Mouse (Mus musculus) thymus, adult 2 months (tissue): Measurements from ENCODE around the gene Fkbpl. TPM values are rescaled to one million over a fixed set of nuclear protein-coding genes. Genes with fewer than 3 reads are reported as not detected.

Experiments used
- DNase-seq: peaks from one replicate; pipeline ENCODE4 v3.0.0; 2021
- H3K27ac ChIP-seq: fragments of 200-500 bp; 2 replicates; pipeline ENCODE4 v1.5.1; 2012; ENCODE audit warnings: low read length, control low read depth; ENCODE audit not compliant: control insufficient read depth, insufficient read depth
- H3K27me3 ChIP-seq: fragments of 200-500 bp; 2 replicates; pipeline ENCODE4 v1.6.1; 2012; ENCODE audit warnings: mild to moderate bottlenecking, low read length, moderate library complexity, mixed read lengths; ENCODE audit not compliant: control insufficient read depth, insufficient read depth
- H3K36me3 ChIP-seq: fragments of 200-500 bp; 2 replicates; pipeline ENCODE4 v1.6.1; 2012; ENCODE audit warnings: mild to moderate bottlenecking, low read length, moderate library complexity; ENCODE audit not compliant: control insufficient read depth, insufficient read depth
- H3K4me1 ChIP-seq: fragments of 200-500 bp; replicated peaks from 2 replicates; pipeline ENCODE4 v1.6.1; 2012; ENCODE audit warnings: low read length; ENCODE audit not compliant: control insufficient read depth, insufficient read depth
- H3K4me3 ChIP-seq: fragments of 200-500 bp; 2 replicates; pipeline ENCODE4 v1.5.1; 2012; ENCODE audit warnings: mild to moderate bottlenecking, low read length, control low read depth, moderate library complexity; ENCODE audit not compliant: control insufficient read depth, insufficient read depth
- CTCF ChIP-seq: fragments of 200-500 bp; IDR thresholded peaks from 2 replicates; pipeline ENCODE4 v1.5.1; 2012; ENCODE audit warnings: mild to moderate bottlenecking, control low read depth, low read length, moderate library complexity, borderline replicate concordance; ENCODE audit not compliant: control insufficient read depth, poor library complexity, insufficient read depth; ENCODE audit errors: extremely low read depth
- POLR2A ChIP-seq: fragments of 200-500 bp; IDR thresholded peaks from 2 replicates; pipeline ENCODE4 v1.6.1; 2012; ENCODE audit warnings: mild to moderate bottlenecking, low read length, control low read depth, moderate library complexity; ENCODE audit not compliant: control insufficient read depth, poor library complexity, insufficient read depth; ENCODE audit errors: extremely low read depth
- WGBS: fragments of 180-500 bp; shearing (Covaris S2); methylation state at CpG from one replicate; pipeline ENCODE4 v1.1.7; 2018; 5-methylcytosine and 5-hydroxymethylcytosine counted together
- polyA plus RNA-seq: library from polyadenylated mRNA; depleted of rRNA; stranded (reverse); fragments of >200 nt; gene quantifications from 2 replicates; pipeline ENCODE4 v1.2.3, GENCODE M21; 2012

The Fkbpl gene
- polyA plus RNA-seq, 1 experiment: 3.4 TPM

DNA sequence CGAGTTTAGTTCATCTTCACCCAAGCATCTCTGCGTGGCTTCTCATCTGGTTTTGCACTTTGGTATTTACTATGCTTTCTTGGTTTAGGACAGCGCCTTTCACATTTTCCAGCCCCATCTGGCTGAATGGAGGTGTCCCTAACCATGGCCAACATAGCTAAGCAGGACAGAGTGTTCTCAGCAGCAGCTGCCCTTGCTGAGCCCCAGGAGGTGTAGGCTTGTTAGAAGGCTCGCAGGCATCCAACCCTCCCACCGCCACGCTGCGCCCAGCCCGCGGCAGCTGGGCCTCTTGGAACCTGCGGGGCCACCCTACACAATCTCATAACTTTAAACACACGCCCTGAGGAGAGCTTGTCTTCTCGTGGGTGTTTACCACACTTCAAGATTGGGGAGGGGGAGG lies 32.1 kb downstream of the Fkbpl start:
- H3K27me3 ChIP-seq: peaks cover 7% of the 10 kb centered on the region; the same call in 1 of the 2 replicates
- H3K4me1 ChIP-seq: no peaks in the 10 kb centered on the region
- WGBS: 83% methylated on average over 12 of the region's 12 CpGs
- no peaks in the 10 kb centered on the region for H3K36me3 ChIP-seq
- DNase-seq: no peak
- no peak overlapping the region for H3K4me3 ChIP-seq
- H3K27ac ChIP-seq: no peak overlapping the region
- TF ChIP-seq POLR2A (no peak), CTCF (no peak)

DNA sequence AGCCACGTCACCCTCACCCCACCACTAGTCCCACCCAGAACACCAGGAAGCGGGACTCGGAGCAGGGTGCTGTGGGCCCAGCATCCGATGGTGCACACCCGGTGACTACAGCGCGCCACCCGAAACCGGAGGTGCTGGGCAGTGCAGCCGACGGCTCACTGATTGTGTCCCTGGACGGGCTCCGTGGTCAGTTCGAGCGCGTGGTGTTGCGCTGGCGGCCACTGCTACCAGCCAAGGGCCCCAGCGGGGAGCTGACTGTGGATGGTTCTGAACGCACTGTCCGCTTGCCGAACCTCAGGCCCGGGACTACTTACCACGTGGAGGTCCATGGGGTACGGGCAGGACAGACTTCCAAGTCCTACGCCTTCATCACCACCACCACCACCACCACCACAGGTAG lies 35.6 kb downstream of the Fkbpl start:
- Histone ChIP-seq H3K4me1 (no peaks in the 10 kb centered on the region), H3K36me3 (no peaks in the 10 kb centered on the region), H3K27ac (no peak overlapping the region), H3K4me3 (no peak overlapping the region), H3K27me3 (peaks cover 4% of the 10 kb centered on the region; the same call in 1 of the 2 replicates)
- no peak for DNase-seq
- TF ChIP-seq POLR2A: no peak
- no peak for TF ChIP-seq CTCF
- WGBS: 83% methylated on average over 26 of the region's 26 CpGs

- WGBS: 55% methylated on average over 4 of the region's 4 CpGs
- TF ChIP-seq CTCF: no peak
- no peak for DNase-seq
- Histone ChIP-seq H3K4me3 (no peak overlapping the region), H3K4me1 (no peaks in the 10 kb centered on the region), H3K27ac (no peak overlapping the region), H3K27me3 (peaks cover 4% of the 10 kb centered on the region; the same call in 1 of the 2 replicates), H3K36me3 (no peaks in the 10 kb centered on the region)
Observed at GRCm38 (mm10) chr17:34680621-34681020, 36.1 kb downstream of the Fkbpl start.

DNA sequence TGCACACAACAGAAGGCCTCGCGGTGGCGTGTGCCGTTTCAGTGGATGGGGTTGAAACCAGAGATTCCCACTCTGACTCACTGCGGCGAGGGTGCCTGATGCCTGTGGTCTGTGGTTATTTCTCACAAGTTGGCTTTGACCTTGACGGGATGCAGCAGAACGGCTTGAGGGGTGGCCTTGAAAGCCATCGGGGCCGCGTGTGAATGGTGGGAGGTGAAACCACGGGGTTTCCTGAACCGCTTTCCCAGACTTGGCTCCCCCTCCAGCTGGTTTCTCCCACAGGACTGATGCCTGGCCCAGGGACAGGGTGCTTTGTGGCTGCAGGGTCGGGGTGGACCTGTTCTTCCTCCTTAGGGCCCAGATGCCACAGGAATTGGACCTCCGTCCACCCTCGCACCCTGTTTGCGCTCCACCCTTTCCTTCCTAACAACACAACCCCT lies 36.6 kb downstream of the Fkbpl start:
- WGBS: 2% methylated on average over 17 of the region's 17 CpGs
- no peaks in the 10 kb centered on the region for H3K36me3 ChIP-seq
- TF ChIP-seq POLR2A (no peak), CTCF (no peak)
- H3K4me1 ChIP-seq: no peaks in the 10 kb centered on the region
- H3K27ac ChIP-seq: no peak overlapping the region
- DNase-seq: no peak
- no peak overlapping the region for H3K4me3 ChIP-seq
- peaks cover 4% of the 10 kb centered on the region; the same call in 1 of the 2 replicates for H3K27me3 ChIP-seq

DNA sequence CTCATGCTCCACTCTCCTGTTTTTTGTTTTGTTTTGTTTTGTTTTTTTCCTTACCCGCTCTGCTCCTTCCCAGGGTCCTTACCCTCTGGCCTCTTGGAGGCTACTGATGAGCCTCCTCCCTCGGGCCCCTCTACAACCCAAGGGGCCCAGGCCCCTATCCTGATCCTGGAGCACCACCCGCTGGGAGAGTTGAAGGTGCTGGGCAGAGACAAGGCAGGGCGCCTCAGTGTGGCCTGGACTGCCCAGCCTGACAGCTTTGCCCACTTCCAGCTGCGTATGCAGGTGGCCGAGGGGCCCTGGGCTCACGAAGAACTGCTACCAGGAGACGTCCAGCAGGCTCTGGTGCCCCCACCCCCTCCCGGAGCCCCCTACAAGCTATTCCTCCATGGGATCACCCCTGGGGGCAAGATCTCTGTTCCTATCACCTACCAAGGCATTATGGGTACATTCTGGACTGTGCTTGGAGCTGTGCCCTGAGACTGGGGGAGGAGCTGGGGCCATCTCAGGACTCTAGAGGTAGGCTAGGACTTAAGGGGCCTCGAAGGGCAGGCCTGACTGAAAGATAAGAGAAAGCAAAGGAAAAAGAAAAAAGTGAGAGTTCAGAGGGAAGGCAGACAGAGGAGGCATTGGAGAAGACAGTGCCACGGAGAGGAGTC lies 37.4 kb downstream of the Fkbpl start:
- no peaks in the 10 kb centered on the region for H3K4me1 ChIP-seq

DNA sequence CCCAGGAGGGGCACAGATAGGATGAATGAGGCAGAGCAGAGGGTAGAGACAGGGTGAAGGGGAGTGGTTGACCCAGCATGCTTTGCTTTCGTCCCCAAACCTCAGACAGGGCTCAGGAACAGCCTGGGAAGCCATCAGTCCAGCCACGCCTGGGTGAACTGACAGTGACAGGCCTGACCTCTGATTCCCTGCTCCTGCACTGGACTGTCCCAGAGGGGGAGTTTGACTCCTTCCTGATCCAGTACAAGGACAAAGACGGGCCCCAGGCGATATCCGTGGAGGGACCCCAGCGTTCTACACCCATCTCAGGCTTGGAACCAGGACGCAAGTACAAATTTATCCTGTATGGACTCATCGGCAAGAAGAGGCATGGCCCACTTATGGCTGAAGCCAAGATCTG lies 38.6 kb downstream of the Fkbpl start:
- Histone ChIP-seq H3K27ac (no peak overlapping the region), H3K4me1 (no peaks in the 10 kb centered on the region), H3K4me3 (no peak overlapping the region), H3K36me3 (no peaks in the 10 kb centered on the region), H3K27me3 (peaks cover 4% of the 10 kb centered on the region; the same call in 1 of the 2 replicates)
- 85% methylated on average over 8 of the region's 8 CpGs for WGBS
- TF ChIP-seq CTCF (no peak), POLR2A (no peak)
- no peak for DNase-seq

More for the DNA sequence above, 37.4 kb downstream of the Fkbpl start:
- Histone ChIP-seq H3K27me3 (peaks cover 4% of the 10 kb centered on the region; the same call in 1 of the 2 replicates), H3K36me3 (no peaks in the 10 kb centered on the region), H3K27ac (no peak overlapping the region), H3K4me3 (no peak overlapping the region)
- DNase-seq: no peak
- 77% methylated on average over 11 of the region's 11 CpGs for WGBS
- TF ChIP-seq CTCF: no peak
- TF ChIP-seq POLR2A: no peak
